Mouse (Mus musculus) spleen, postnatal 10 days (tissue): Measurements from ENCODE around the gene Fars2.
A peak's percentile ranks its signal among the peaks of the same experiment; 100 is the strongest.

Experiments used
- DNase-seq, 2 experiments: peaks; one replicate each; pipeline ENCODE4 v3.0.0; 2021 to 2022; ENCODE audit warnings: low spot score in 2 of 2

Fars2 gene

GRCm38 (mm10) chr13:36731016-36731930, 614.1 kb downstream of the Fars2 start:
- DNase-seq = no peak

- no peak for DNase-seq
Measured at GRCm38 (mm10) chr13:36731931-36732461, 614.8 kb downstream of the Fars2 start.

GRCm38 (mm10) chr13:36732891-36733490, 615.8 kb downstream of the Fars2 start:
- no peak for DNase-seq

GRCm38 (mm10) chr13:36733566-36733965, 616.4 kb downstream of the Fars2 start:
- DNase-seq = no peak

GRCm38 (mm10) chr13:36733989-36734690, 616.9 kb downstream of the Fars2 start:
- no peak for DNase-seq

GRCm38 (mm10) chr13:36734731-36735571, 617.7 kb downstream of the Fars2 start, which contains the start of gene Nrn1:
TSS of gene Nrn1 (minus strand) at chr13:36735131.
- no peak for DNase-seq

- peak in 1 of 2 experiments; percentile 19 for DNase-seq
Measured at GRCm38 (mm10) chr13:36735901-36736618, 618.8 kb downstream of the Fars2 start.

- no peak for DNase-seq
Measured at GRCm38 (mm10) chr13:36736619-36736996, 619.4 kb downstream of the Fars2 start.

GRCm38 (mm10) chr13:36750056-36750455, 632.8 kb downstream of the Fars2 start:
- no peak for DNase-seq

GRCm38 (mm10) chr13:36751861-36752260, 634.6 kb downstream of the Fars2 start:
- no peak for DNase-seq

- no peak for DNase-seq
Measured at GRCm38 (mm10) chr13:36766801-36767200, 649.6 kb downstream of the Fars2 start.
